Mouse (Mus musculus) cerebellum, adult 2 months (tissue): ENCODE measurements around the gene Fer1l5. TPM values are rescaled to one million over a fixed set of nuclear protein-coding genes. Genes with fewer than 3 reads are reported as not detected.

Experiments used
- DNase-seq, 2 experiments: peaks; one replicate each; pipeline ENCODE4 v3.0.0; 2021
- H3K27ac ChIP-seq: fragments of 200-500 bp; 2 replicates; pipeline ENCODE4 v1.5.1; 2012; ENCODE audit warnings: low read length, control low read depth, inconsistent platforms; ENCODE audit not compliant: insufficient read depth
- H3K27me3 ChIP-seq: fragments of 200-500 bp; 2 replicates; pipeline ENCODE4 v1.6.1; 2012; ENCODE audit warnings: inconsistent platforms, mild to moderate bottlenecking, low read length, moderate library complexity; ENCODE audit not compliant: control insufficient read depth, insufficient read depth
- H3K4me1 ChIP-seq: fragments of 200-500 bp; 2 replicates; pipeline ENCODE4 v1.6.1; 2011; ENCODE audit warnings: low read length; ENCODE audit not compliant: control insufficient read depth, insufficient read depth
- H3K4me3 ChIP-seq: fragments of 200-500 bp; replicated peaks from 2 replicates; pipeline ENCODE3; 2011; ENCODE audit warnings: mild to moderate bottlenecking, low read depth, low read length, control low read depth; ENCODE audit not compliant: insufficient read depth
- CTCF ChIP-seq: fragments of 200-500 bp; IDR thresholded peaks from 2 replicates; pipeline ENCODE4 v1.5.1; 2011; ENCODE audit warnings: low read depth, mild to moderate bottlenecking, control low read depth, low read length, moderate library complexity, borderline replicate concordance; ENCODE audit not compliant: insufficient read depth
- POLR2A ChIP-seq: fragments of 200-500 bp; IDR thresholded peaks from 2 replicates; pipeline ENCODE4 v1.6.1; 2011; ENCODE audit warnings: low read length, control low read depth, borderline replicate concordance; ENCODE audit not compliant: insufficient read depth
- WGBS: fragments of 180-500 bp; shearing (Covaris S2); methylation state at CpG from one replicate; pipeline ENCODE4 v1.1.7; 2018; 5-methylcytosine and 5-hydroxymethylcytosine counted together
- polyA plus RNA-seq: library from polyadenylated mRNA; depleted of rRNA; stranded (reverse); fragments of >200 nt; gene quantifications from 2 replicates; pipeline ENCODE4 v1.2.3, GENCODE M21; 2012

Fer1l5 gene
- polyA plus RNA-seq, 1 experiment, result not detected

GRCm38 (mm10) chr1:36454055-36454815, 82.1 kb downstream of the Fer1l5 start:
- H3K27ac ChIP-seq, result no peak overlapping the region
- no peak for TF ChIP-seq POLR2A
- TF ChIP-seq CTCF, result peak; percentile 24; the same call in 1 of the 2 replicates
- no peak overlapping the region for H3K4me3 ChIP-seq
- WGBS, result 73% methylated on average over 6 of the region's 6 CpGs
- no peaks in the 10 kb centered on the region for H3K4me1 ChIP-seq
- no peak for DNase-seq
- no peaks in the 10 kb centered on the region for H3K27me3 ChIP-seq

GRCm38 (mm10) chr1:36457388-36458014, 85.4 kb downstream of the Fer1l5 start:
- Histone ChIP-seq H3K27ac (no peak overlapping the region), H3K4me1 (no peaks in the 10 kb centered on the region), H3K27me3 (no peaks in the 10 kb centered on the region), H3K4me3 (no peak overlapping the region)
- DNase-seq, result no peak
- TF ChIP-seq CTCF (no peak), POLR2A (no peak)
- 59% methylated on average over 7 of the region's 7 CpGs for WGBS

- TF ChIP-seq CTCF (no peak), POLR2A (no peak)
- no peak for DNase-seq
- H3K4me1 ChIP-seq, result no peaks in the 10 kb centered on the region
- H3K27me3 ChIP-seq, result no peaks in the 10 kb centered on the region
- H3K27ac ChIP-seq, result no peak overlapping the region
- 75% methylated on average over 5 of the region's 5 CpGs for WGBS
- no peak overlapping the region for H3K4me3 ChIP-seq
These were observed 86.1 kb downstream of the Fer1l5 start for GRCm38 (mm10) chr1:36458169-36458568.

GRCm38 (mm10) chr1:36461829-36462228, 89.7 kb downstream of the Fer1l5 start:
- Histone ChIP-seq H3K4me1 (no peaks in the 10 kb centered on the region), H3K4me3 (no peak overlapping the region), H3K27me3 (no peaks in the 10 kb centered on the region), H3K27ac (no peak overlapping the region)
- 41% methylated on average over 2 of the region's 2 CpGs for WGBS
- no peak for TF ChIP-seq POLR2A
- TF ChIP-seq CTCF, result no peak
- DNase-seq, result no peak

GRCm38 (mm10) chr1:36465641-36466160, 93.6 kb downstream of the Fer1l5 start:
- no peak overlapping the region for H3K27ac ChIP-seq
- WGBS, result 90% methylated on average over 4 of the region's 4 CpGs
- no peak for DNase-seq
- TF ChIP-seq POLR2A, result no peak
- no peak for TF ChIP-seq CTCF
- no peak overlapping the region for H3K4me3 ChIP-seq
- no peaks in the 10 kb centered on the region for H3K27me3 ChIP-seq
- peaks cover 5% of the 10 kb centered on the region; the same call in 1 of the 2 replicates for H3K4me1 ChIP-seq

GRCm38 (mm10) chr1:36467446-36467845, 95.4 kb downstream of the Fer1l5 start:
- H3K27me3 ChIP-seq, result no peaks in the 10 kb centered on the region
- H3K4me1 ChIP-seq, result peaks cover 5% of the 10 kb centered on the region; the same call in 1 of the 2 replicates
- DNase-seq, result no peak
- H3K4me3 ChIP-seq, result no peak overlapping the region
- H3K27ac ChIP-seq, result no peak overlapping the region
- 71% methylated on average over 5 of the region's 5 CpGs for WGBS
- no peak for TF ChIP-seq CTCF
- TF ChIP-seq POLR2A, result no peak

GRCm38 (mm10) chr1:36469811-36470444, 97.8 kb downstream of the Fer1l5 start:
- no peak overlapping the region for H3K27ac ChIP-seq
- H3K4me1 ChIP-seq, result peaks cover 5% of the 10 kb centered on the region; the same call in 1 of the 2 replicates
- no peak for DNase-seq
- TF ChIP-seq CTCF, result no peak
- TF ChIP-seq POLR2A, result no peak
- no peak overlapping the region for H3K4me3 ChIP-seq
- WGBS, result 72% methylated on average over 2 of the region's 2 CpGs
- no peaks in the 10 kb centered on the region for H3K27me3 ChIP-seq
